Mouse (Mus musculus): ENCODE results near the gene Dock9.

GRCm38 (mm10) chr14:121497800-121498199, 299.8 kb downstream of the Dock9 start:
- no peak for TF ChIP-seq POLR2A (IDR thresholded peaks at IDR 0.05; ENCODE audit: low read depth, low read length)
- no peak for TF ChIP-seq USF1 (IDR thresholded peaks at IDR 0.05; ENCODE audit: low read depth, low read length)
- TF ChIP-seq MAZ (IDR thresholded peaks at IDR 0.05; ENCODE audit: low read depth, low read length): no peak
- TF ChIP-seq ELF1 (IDR thresholded peaks at IDR 0.05; ENCODE audit: low read depth, low read length): no peak
- TF ChIP-seq CTCF (conservative IDR thresholded peaks at IDR 0.05 in 1 of 2, IDR thresholded peaks at IDR 0.05 in 1 of 2; ENCODE audit: low read depth in 2 of 2, low read length in 2 of 2): no peak
- TF ChIP-seq RCOR1 (conservative IDR thresholded peaks at IDR 0.05; ENCODE audit: low read depth, low read length): no peak
- TF ChIP-seq POLR2AphosphoS2 (IDR thresholded peaks at IDR 0.05; ENCODE audit: low read depth, low read length): no peak
- TF ChIP-seq SMC3 (IDR thresholded peaks at IDR 0.05; ENCODE audit: low read depth, low read length): no peak
- no peak for TF ChIP-seq MAX (IDR thresholded peaks at IDR 0.05; ENCODE audit: low read length)
- no peak for TF ChIP-seq CHD1 (IDR thresholded peaks at IDR 0.05; ENCODE audit: low read depth, low read length)
- TF ChIP-seq JUND (conservative IDR thresholded peaks at IDR 0.05; ENCODE audit: low read depth, low read length): no peak
- no peak for TF ChIP-seq TCF12 (IDR thresholded peaks at IDR 0.05; ENCODE audit: low read depth, low read length)
- TF ChIP-seq ZNF384 (IDR thresholded peaks at IDR 0.05; ENCODE audit: low read depth, low read length): no peak
- no peak for TF ChIP-seq RAD21 (IDR thresholded peaks at IDR 0.05; ENCODE audit: low read depth, low read length)

Data from CH12.LX (cell line).